Mouse (Mus musculus): ENCODE data around the gene Rnf41. TPM values are rescaled to one million over a fixed set of nuclear protein-coding genes. Genes with fewer than 3 reads are reported as not detected.

Gene Rnf41
- total and polyA plus RNA-seq, 3 experiments: 27.4 to 28.1 TPM; not detected in 1

GRCm38 (mm10) chr10:128376455-128377211 lies 34.8 kb upstream of the Rnf41 start, which contains the start of gene Ankrd52:
TSS of gene Ankrd52 (plus strand) at chr10:128377115.
- Histone ChIP-seq H3K9me3 (replicated peaks; ENCODE audit: insufficient read depth, low read length) (no peaks in the 10 kb centered on the region), H3K36me3 (ENCODE audit: control insufficient read depth in 1 of 2, insufficient read depth in 2 of 2, low read length in 2 of 2) (peaks cover 2 to 8% of the 10 kb centered on the region in 2 experiments), H3K4me1 (ENCODE audit: control insufficient read depth in 1 of 2, insufficient read depth in 2 of 2, low read length in 2 of 2) (peaks cover 0 to 14% of the 10 kb centered on the region in 2 experiments), H3K27ac (ENCODE audit: control insufficient read depth, low read depth, low read length) (peak within 1 kb of the TSS; percentile 59), H3K27me3 (ENCODE audit: control insufficient read depth in 1 of 2, insufficient read depth in 2 of 2, low read length in 2 of 2) (no peaks in the 10 kb centered on the region), H3K79me2 (ENCODE audit: control insufficient read depth, insufficient read depth, low read length, poor library complexity) (peaks cover 22% of the 10 kb centered on the region), H3K4me3 (ENCODE audit: control insufficient read depth in 1 of 2, insufficient read depth in 1 of 2, low read depth in 2 of 2, low read length in 2 of 2) (peak within 1 kb of the TSS; percentile 90 to 99), H3K9ac (ENCODE audit: control insufficient read depth, low read depth, low read length, poor library complexity, severe bottlenecking) (peak within 1 kb of the TSS; percentile 97)
- peak; percentile 69 for DNase-seq (ENCODE audit: low read depth, low spot score)
- TF ChIP-seq MEF2A (IDR thresholded peaks at IDR 0.05; ENCODE audit: extremely low read depth, insufficient replicate concordance, low read depth, low read length, poor library complexity, severe bottlenecking) (no peak), CHD2 (IDR thresholded peaks at IDR 0.05; ENCODE audit: low read length) (no peak), JUND (IDR thresholded peaks at IDR 0.05; ENCODE audit: low read depth, low read length) (no peak), USF1 (IDR thresholded peaks at IDR 0.05; ENCODE audit: low read depth, low read length) (no peak), TCF12 (IDR thresholded peaks at IDR 0.05; ENCODE audit: low read depth, low read length) (no peak), ELF1 (IDR thresholded peaks at IDR 0.05; ENCODE audit: low read depth, low read length) (no peak), POLR2AphosphoS2 (IDR thresholded peaks at IDR 0.05; ENCODE audit: low read length) (no peak), ZNF384 (IDR thresholded peaks at IDR 0.05; ENCODE audit: low read depth, low read length) (no peak), ZMIZ1 (IDR thresholded peaks at IDR 0.05; ENCODE audit: low read depth, low read length) (peak; percentile 55), MYB (IDR thresholded peaks at IDR 0.05; ENCODE audit: low read depth, low read length) (no peak), NELFE (IDR thresholded peaks at IDR 0.05; ENCODE audit: low read depth, low read length) (peak; percentile 62), RAD21 (IDR thresholded peaks at IDR 0.05; ENCODE audit: low read depth, low read length) (no peak), POLR2AphosphoS5 (IDR thresholded peaks at IDR 0.05; ENCODE audit: borderline replicate concordance, low read depth, low read length) (no peak), ZKSCAN1 (IDR thresholded peaks at IDR 0.05; ENCODE audit: low read depth, low read length) (no peak), KAT2A (conservative IDR thresholded peaks at IDR 0.05; ENCODE audit: low read depth, low read length) (no peak; the same call in 1 of the 2 replicates), CTCF (IDR thresholded peaks at IDR 0.05 in 2 of 3, conservative IDR thresholded peaks at IDR 0.05 in 1 of 3; ENCODE audit: control insufficient read depth in 1 of 3, insufficient read depth in 1 of 3, low read depth in 2 of 3, low read length in 3 of 3, poor library complexity in 1 of 3, severe bottlenecking in 1 of 3) (peak in 2 of 3 experiments; percentile 61 to 83; a peak in 5 of 6 replicates), UBTF (IDR thresholded peaks at IDR 0.05; ENCODE audit: borderline replicate concordance, insufficient read depth, low read depth, low read length) (no peak), SMC3 (IDR thresholded peaks at IDR 0.05; ENCODE audit: low read depth, low read length) (peak; percentile 42), RCOR1 (IDR thresholded peaks at IDR 0.05; ENCODE audit: low read depth, low read length) (no peak), GABPA (IDR thresholded peaks at IDR 0.05; ENCODE audit: low read depth, low read length) (no peak), EP300 (IDR thresholded peaks at IDR 0.05; ENCODE audit: low read depth in 1 of 2, low read length in 2 of 2) (0 out of 4 replicates have a peak, but pooled peaks of 1 of the 2 experiments have one; percentile 8), MAZ (IDR thresholded peaks at IDR 0.05; ENCODE audit: low read depth, low read length) (peak; percentile 79; the same call in 1 of the 2 replicates), USF2 (IDR thresholded peaks at IDR 0.05; ENCODE audit: borderline replicate concordance in 1 of 2, insufficient read depth in 1 of 2, low read depth in 1 of 2, low read length in 2 of 2) (no peak), NRF1 (IDR thresholded peaks at IDR 0.05; ENCODE audit: insufficient read depth, low read depth, low read length, poor library complexity, severe bottlenecking) (no peak), MYC (IDR thresholded peaks at IDR 0.05; ENCODE audit: low read depth, low read length) (no peak), MAFK (IDR thresholded peaks at IDR 0.05; ENCODE audit: borderline replicate concordance, low read depth, low read length) (no peak), SIN3A (IDR thresholded peaks at IDR 0.05; ENCODE audit: low read length) (peak; percentile 60; the same call in 1 of the 2 replicates), GATA1 (IDR thresholded peaks at IDR 0.05; ENCODE audit: low read depth, low read length) (no peak), TBP (IDR thresholded peaks at IDR 0.05; ENCODE audit: low read depth, low read length) (peak; percentile 79; the same call in 1 of the 2 replicates), TAL1 (IDR thresholded peaks at IDR 0.05; ENCODE audit: low read length) (no peak), POLR2A (IDR thresholded peaks at IDR 0.05; ENCODE audit: control insufficient read depth in 1 of 2, insufficient read depth in 1 of 2, low read depth in 1 of 2, low read length in 2 of 2, poor library complexity in 1 of 2) (peak; percentile 31 to 72), BHLHE40 (IDR thresholded peaks at IDR 0.05; ENCODE audit: borderline replicate concordance, low read depth, low read length) (peak; percentile 30; the same call in 1 of the 2 replicates), MXI1 (IDR thresholded peaks at IDR 0.05; ENCODE audit: low read depth, low read length) (0 out of 2 replicates have a peak, but pooled peaks have one; percentile 6), ZC3H11A (IDR thresholded peaks at IDR 0.05; ENCODE audit: low read depth, low read length) (no peak), E2F4 (IDR thresholded peaks at IDR 0.05; ENCODE audit: borderline replicate concordance, low read depth, low read length) (no peak)

All from MEL (cell line).